Mouse (Mus musculus): ENCODE measurements around the gene Zfp324. TPM values are rescaled to one million over a fixed set of nuclear protein-coding genes. Genes with fewer than 3 reads are reported as not detected.

The Zfp324 gene
- polyA plus RNA-seq, 1 experiment from 2014 or later: 11.6 TPM

DNA sequence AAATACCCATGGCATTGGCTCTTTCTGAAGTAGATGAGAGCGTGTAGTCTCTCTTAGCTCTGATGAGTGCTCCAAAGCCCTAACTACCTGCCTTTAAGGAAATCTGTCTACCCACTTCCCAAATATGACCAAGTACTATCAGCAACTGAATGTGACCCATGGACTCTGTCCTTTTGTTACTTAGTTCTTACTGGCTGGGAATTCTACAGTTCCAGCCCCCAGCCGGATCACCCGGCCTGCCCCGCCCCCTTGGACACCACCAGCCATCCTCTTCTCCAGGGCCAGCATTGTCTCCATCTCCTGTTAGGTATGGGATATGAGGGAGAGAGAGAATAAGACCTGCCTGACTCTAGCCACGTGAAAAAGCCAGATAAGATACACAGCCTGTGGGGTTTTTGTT lies 32.4 kb downstream of the Zfp324 start, which contains the start of gene Slc27a5:
Slc27a5 (minus strand) TSS at position 140 of the 400 bp plus-strand sequence.
- Histone ChIP-seq H3K4me2 (replicated peaks) (no peak within 1 kb of the TSS), H3K9ac (no peak within 1 kb of the TSS), H3K36me3 (no peaks in the 10 kb centered on the region), H3K4me1 (no peaks in the 10 kb centered on the region), H3K27me3 (replicated peaks) (no peaks in the 10 kb centered on the region), H3K4me3 (no peak within 1 kb of the TSS), H3K27ac (no peak within 1 kb of the TSS), H3K9me3 (no peaks in the 10 kb centered on the region)
- 79% methylated on average over 5 of the region's 5 CpGs for WGBS
- ATAC-seq (ENCODE audit: low FRiP score, low read depth): no peak

DNA sequence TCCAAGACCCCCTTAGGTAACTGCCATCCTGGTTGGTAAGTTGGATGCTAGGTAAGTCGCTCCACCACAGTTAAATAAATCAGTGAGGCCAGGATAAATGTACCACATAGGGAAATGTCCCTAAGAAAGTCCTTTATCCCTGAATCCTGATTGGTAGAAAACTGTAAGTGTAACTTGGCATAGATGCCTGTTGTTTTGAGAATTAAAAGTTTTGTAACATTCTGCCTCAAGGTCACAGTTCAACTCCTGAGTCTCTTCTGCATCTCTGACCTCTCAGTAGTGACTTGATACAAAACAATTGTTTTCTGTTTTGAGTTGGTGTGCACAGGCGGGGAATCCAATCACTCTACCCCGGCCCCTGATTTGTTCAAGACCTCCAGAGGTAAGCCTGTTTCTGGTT lies 33.2 kb downstream of the Zfp324 start, which contains the start of gene Trim28:
Trim28 (plus strand) TSS at position 264 of the 400 bp plus-strand sequence.
- no peak within 1 kb of the TSS for H3K4me3 ChIP-seq
- no peak within 1 kb of the TSS for H3K27ac ChIP-seq
- H3K27me3 ChIP-seq (replicated peaks): no peaks in the 10 kb centered on the region
- H3K4me2 ChIP-seq (replicated peaks): no peak within 1 kb of the TSS
- H3K9me3 ChIP-seq: no peaks in the 10 kb centered on the region
- 84% methylated on average over 3 of the region's 3 CpGs for WGBS
- H3K9ac ChIP-seq: no peak within 1 kb of the TSS
- ATAC-seq (ENCODE audit: low FRiP score, low read depth): no peak
- no peaks in the 10 kb centered on the region for H3K4me1 ChIP-seq
- H3K36me3 ChIP-seq: no peaks in the 10 kb centered on the region

DNA sequence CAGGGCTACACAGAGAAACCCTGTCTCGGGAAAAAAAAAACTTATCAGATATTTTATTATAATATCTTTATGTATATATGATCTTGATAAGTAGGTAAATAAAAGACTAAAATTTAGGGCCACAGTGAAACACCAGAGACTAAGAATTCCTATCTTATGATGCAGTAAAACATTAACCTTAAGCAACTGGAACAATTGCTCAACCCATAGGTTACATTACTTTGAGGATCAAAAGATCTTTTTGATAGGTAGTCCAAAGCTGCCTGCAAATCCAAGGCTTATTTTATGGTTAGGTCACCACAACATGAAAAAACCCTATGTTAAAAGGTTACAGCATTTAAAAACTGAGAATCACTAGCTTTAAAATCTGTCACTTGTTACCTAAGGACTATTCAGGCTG lies 35.9 kb downstream of the Zfp324 start:
- H3K4me2 ChIP-seq (replicated peaks): no peak overlapping the region
- H3K27ac ChIP-seq: no peak overlapping the region
- no peaks in the 10 kb centered on the region for H3K4me1 ChIP-seq
- no peak overlapping the region for H3K4me3 ChIP-seq
- no peaks in the 10 kb centered on the region for H3K9me3 ChIP-seq
- WGBS: 78% methylated on average over 1 of the region's 1 CpGs
- H3K27me3 ChIP-seq (replicated peaks): no peaks in the 10 kb centered on the region
- ATAC-seq (ENCODE audit: low FRiP score, low read depth): no peak
- peaks cover 18% of the 10 kb centered on the region for H3K36me3 ChIP-seq
- H3K9ac ChIP-seq: no peak overlapping the region

GRCm38 (mm10) chr7:13003380-13003779 lies 37.7 kb downstream of the Zfp324 start:
- Histone ChIP-seq H3K27me3 (replicated peaks) (peaks cover 11% of the 10 kb centered on the region), H3K9me3 (no peaks in the 10 kb centered on the region), H3K27ac (no peak overlapping the region), H3K4me2 (replicated peaks) (no peak overlapping the region), H3K4me3 (no peak overlapping the region), H3K9ac (no peak overlapping the region), H3K4me1 (peaks cover 14% of the 10 kb centered on the region; the same call in 1 of the 2 replicates), H3K36me3 (peaks cover 32% of the 10 kb centered on the region)
- 83% methylated on average over 5 of the region's 5 CpGs for WGBS
- ATAC-seq (ENCODE audit: low FRiP score, low read depth): no peak

GRCm38 (mm10) chr7:13006011-13006410 lies 40.4 kb downstream of the Zfp324 start:
- ATAC-seq (ENCODE audit: low FRiP score, low read depth): no peak
- peaks cover 11% of the 10 kb centered on the region for H3K27me3 ChIP-seq (replicated peaks)
- peaks cover 32% of the 10 kb centered on the region for H3K36me3 ChIP-seq
- H3K27ac ChIP-seq: no peak overlapping the region
- H3K9me3 ChIP-seq: no peaks in the 10 kb centered on the region
- H3K4me3 ChIP-seq: no peak overlapping the region
- 90% methylated on average over 17 of the region's 17 CpGs for WGBS
- no peak overlapping the region for H3K4me2 ChIP-seq (replicated peaks)
- H3K4me1 ChIP-seq: peaks cover 28% of the 10 kb centered on the region
- no peak overlapping the region for H3K9ac ChIP-seq

- Histone ChIP-seq H3K4me2 (replicated peaks) (no peak overlapping the region), H3K9me3 (no peaks in the 10 kb centered on the region), H3K27ac (no peak overlapping the region), H3K27me3 (replicated peaks) (peaks cover 11% of the 10 kb centered on the region), H3K9ac (no peak overlapping the region), H3K4me1 (peaks cover 28% of the 10 kb centered on the region), H3K36me3 (peaks cover 32% of the 10 kb centered on the region), H3K4me3 (no peak overlapping the region)
- ATAC-seq (ENCODE audit: low FRiP score, low read depth): no peak
- 82% methylated on average over 10 of the region's 10 CpGs for WGBS
Observed at GRCm38 (mm10) chr7:13006531-13006930, 40.9 kb downstream of the Zfp324 start.

- peaks cover 11% of the 10 kb centered on the region for H3K27me3 ChIP-seq (replicated peaks)
Observed at GRCm38 (mm10) chr7:13007341-13008092, 41.9 kb downstream of the Zfp324 start.

DNA sequence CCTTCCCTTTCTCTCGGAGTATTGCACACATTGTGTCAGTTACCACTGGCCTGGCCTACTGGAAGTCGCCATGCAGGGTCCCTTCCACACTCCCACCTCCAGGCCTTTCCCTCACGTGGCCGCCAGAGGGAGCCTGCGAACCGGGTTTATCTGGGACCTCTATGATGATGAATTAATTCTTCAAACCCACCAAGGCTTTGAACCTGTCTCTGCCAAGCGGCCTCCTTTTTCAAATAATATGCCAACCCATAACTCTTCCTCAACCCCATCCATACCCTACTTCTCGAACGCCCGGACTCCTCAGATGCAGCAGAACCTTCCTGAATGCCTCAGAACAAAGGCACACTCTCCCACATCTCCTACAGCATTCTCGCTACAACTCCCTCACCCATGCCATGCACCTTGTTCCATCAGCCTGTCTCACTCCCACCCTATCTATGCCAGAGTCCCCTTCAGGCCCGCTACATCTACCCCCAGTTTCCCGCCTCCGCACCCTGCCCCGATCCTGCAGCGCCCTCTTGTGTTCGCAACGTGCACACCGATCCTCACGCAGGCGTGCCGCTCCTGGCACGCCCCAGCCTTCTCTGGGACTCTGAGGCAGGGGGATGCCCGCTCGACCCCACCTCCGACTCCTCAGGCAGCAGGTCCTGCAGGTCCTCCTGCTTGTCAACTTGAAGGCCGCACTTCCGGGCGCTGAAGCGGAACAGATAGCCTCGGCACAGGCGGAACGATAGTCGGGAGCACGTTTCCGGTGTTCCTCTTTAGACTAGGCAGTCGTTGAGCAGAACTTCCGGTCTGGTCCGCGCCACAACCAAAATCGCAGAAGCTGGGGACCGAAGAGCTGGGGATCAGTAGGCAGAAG lies 43.7 kb downstream of the Zfp324 start:
- Histone ChIP-seq H3K9me3 (no peaks in the 10 kb centered on the region), H3K4me2 (replicated peaks) (peak overlapping the region; percentile 76), H3K27ac (peak overlapping the region; percentile 69), H3K9ac (peak overlapping the region; percentile 81), H3K4me1 (peaks cover 28% of the 10 kb centered on the region), H3K36me3 (peaks cover 32% of the 10 kb centered on the region), H3K27me3 (replicated peaks) (peaks cover 11% of the 10 kb centered on the region), H3K4me3 (peak overlapping the region; percentile 51)
- WGBS: under 1% methylated on average over 42 of the region's 42 CpGs
- peak; percentile 90 for ATAC-seq (ENCODE audit: low FRiP score, low read depth)

More at GRCm38 (mm10) chr7:13007341-13008092, 41.9 kb downstream of the Zfp324 start:
- peak overlapping the region; percentile 76 for H3K4me2 ChIP-seq (replicated peaks)
- H3K4me1 ChIP-seq: peaks cover 28% of the 10 kb centered on the region
- no peak for ATAC-seq (ENCODE audit: low FRiP score, low read depth)
- H3K27ac ChIP-seq: no peak overlapping the region
- WGBS: 31% methylated on average over 57 of the region's 57 CpGs
- peaks cover 32% of the 10 kb centered on the region for H3K36me3 ChIP-seq
- no peaks in the 10 kb centered on the region for H3K9me3 ChIP-seq
- peak overlapping the region; percentile 9 for H3K4me3 ChIP-seq
- peak overlapping the region; percentile 40 for H3K9ac ChIP-seq

GRCm38 (mm10) chr7:13010005-13010908 lies 44.6 kb downstream of the Zfp324 start, which contains the start of gene Zbtb45:
Zbtb45 (minus strand) TSS chr7:13010034.
- H3K36me3 ChIP-seq: peaks cover 25% of the 10 kb centered on the region
- H3K4me1 ChIP-seq: peaks cover 28% of the 10 kb centered on the region
- H3K9me3 ChIP-seq: no peaks in the 10 kb centered on the region
- H3K9ac ChIP-seq: peak within 1 kb of the TSS; percentile 81
- ATAC-seq (ENCODE audit: low FRiP score, low read depth): no peak
- H3K27ac ChIP-seq: peak within 1 kb of the TSS; percentile 69
- 6% methylated on average over 26 of the region's 26 CpGs for WGBS
- H3K27me3 ChIP-seq (replicated peaks): peaks cover 11% of the 10 kb centered on the region
- peak within 1 kb of the TSS; percentile 76 for H3K4me2 ChIP-seq (replicated peaks)
- peak within 1 kb of the TSS; percentile 51 for H3K4me3 ChIP-seq

- Histone ChIP-seq H3K27ac (no peak overlapping the region), H3K4me1 (peaks cover 10% of the 10 kb centered on the region), H3K9ac (no peak overlapping the region), H3K36me3 (no peaks in the 10 kb centered on the region), H3K4me2 (replicated peaks) (no peak overlapping the region), H3K4me3 (no peak overlapping the region), H3K27me3 (replicated peaks) (no peaks in the 10 kb centered on the region), H3K9me3 (no peaks in the 10 kb centered on the region)
- no peak for ATAC-seq (ENCODE audit: low FRiP score, low read depth)
- 65% methylated on average over 4 of the region's 4 CpGs for WGBS
Observed at GRCm38 (mm10) chr7:13013671-13014070, 48.0 kb downstream of the Zfp324 start.

DNA sequence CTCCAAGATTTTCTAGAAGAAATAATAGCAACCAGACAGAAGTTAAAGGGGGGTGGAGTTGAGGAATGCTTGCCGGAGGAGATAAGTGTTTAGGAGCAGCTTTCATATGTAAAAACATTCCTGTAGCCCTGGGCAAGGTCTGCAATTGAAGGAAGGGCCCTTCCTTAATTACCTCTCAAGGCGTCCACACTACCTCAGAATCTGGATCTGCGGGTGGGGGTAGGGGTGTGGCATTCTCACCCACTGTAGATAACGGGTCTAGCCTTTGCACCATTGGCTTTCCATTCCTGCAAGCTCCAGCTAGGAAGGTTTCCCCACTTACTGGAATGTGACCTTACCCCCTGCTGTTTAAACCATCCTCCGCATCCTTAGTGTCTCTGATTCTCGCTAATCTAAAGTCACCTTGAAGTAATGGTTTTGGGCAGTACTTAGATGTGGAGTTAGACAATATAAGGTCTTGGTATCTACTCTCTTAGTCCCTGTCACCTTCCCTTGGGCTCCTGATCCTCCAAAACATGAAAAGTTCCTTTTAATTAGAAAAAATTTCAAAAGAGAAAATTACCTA lies 48.7 kb downstream of the Zfp324 start:
- 34% methylated on average over 6 of the region's 6 CpGs for whole genome bisulfite sequencing
- H3K9ac ChIP-seq: no peak overlapping the region

More for the DNA sequence above, 48.7 kb downstream of the Zfp324 start:
- Histone ChIP-seq H3K4me2 (replicated peaks) (no peak overlapping the region), H3K4me3 (no peak overlapping the region), H3K27me3 (replicated peaks) (no peaks in the 10 kb centered on the region), H3K4me1 (peaks cover 6% of the 10 kb centered on the region), H3K27ac (no peak overlapping the region), H3K9me3 (no peaks in the 10 kb centered on the region), H3K36me3 (no peaks in the 10 kb centered on the region)
- ATAC-seq (ENCODE audit: low FRiP score, low read depth): no peak

Measured in neural tube, embryonic 12.5 days (tissue).